Mouse (Mus musculus) forebrain, embryonic 13.5 days (tissue): ENCODE measurements around the gene Vamp4. TPM values are rescaled to one million over a fixed set of nuclear protein-coding genes. Genes with fewer than 3 reads are reported as not detected.
"Not testable (repeated sequence)": the region's sequence is repeated elsewhere in the genome, so short reads cannot be mapped to it uniquely, and the experiment has no call there.

Experiments
- ATAC-seq: fragments of 200-750 bp; cut with Nextera tagmentation; 2 replicates; pipeline ENCODE4 v1.8.0; 2017
- H3K27ac ChIP-seq: fragments of 300-500 bp; sonication (generic); 2 replicates; pipeline ENCODE4 v1.5.1; 2015; ENCODE audit warnings: inconsistent platforms, mild to moderate bottlenecking, moderate library complexity
- H3K27me3 ChIP-seq: fragments of 300-500 bp; sonication (generic); 2 replicates; pipeline ENCODE4 v1.6.1; 2015; ENCODE audit warnings: mild to moderate bottlenecking, inconsistent platforms
- H3K36me3 ChIP-seq: fragments of 300-500 bp; sonication (generic); 2 replicates; pipeline ENCODE4 v1.6.1; 2015; ENCODE audit warnings: mild to moderate bottlenecking, inconsistent platforms; ENCODE audit not compliant: poor library complexity, severe bottlenecking
- H3K4me1 ChIP-seq: fragments of 300-500 bp; sonication (generic); 2 replicates; pipeline ENCODE4 v1.6.1; 2015; ENCODE audit warnings: inconsistent platforms
- H3K4me2 ChIP-seq: fragments of 300-500 bp; sonication (generic); 2 replicates; pipeline ENCODE4 v1.6.1; 2015; ENCODE audit warnings: inconsistent platforms, mild to moderate bottlenecking, moderate library complexity
- H3K4me3 ChIP-seq: fragments of 300-500 bp; sonication (generic); 2 replicates; pipeline ENCODE4 v1.5.1; 2015; ENCODE audit warnings: mild to moderate bottlenecking, inconsistent platforms
- H3K9ac ChIP-seq: fragments of 300-500 bp; sonication (generic); 2 replicates; pipeline ENCODE4 v1.6.1; 2015; ENCODE audit warnings: mild to moderate bottlenecking, inconsistent platforms
- H3K9me3 ChIP-seq: fragments of 300-500 bp; sonication (generic); replicated peaks from 2 replicates; pipeline ENCODE4 v1.6.1; 2016; ENCODE audit warnings: inconsistent platforms
- WGBS: fragments of 180-500 bp; shearing (Covaris S2); methylation state at CpG from one replicate; pipeline ENCODE4 v1.1.7; 2015; 5-methylcytosine and 5-hydroxymethylcytosine counted together
- polyA plus RNA-seq: library from polyadenylated mRNA; unstranded; fragments of >200 nt; fragmentation: Nextera tagmentation; extraction: Ambion mirVana; gene quantifications from 2 replicates; pipeline ENCODE4 v1.2.1, GENCODE M21; 2015

The Vamp4 gene
- polyA plus RNA-seq, 1 experiment from 2014 or later, result 66.5 TPM

DNA sequence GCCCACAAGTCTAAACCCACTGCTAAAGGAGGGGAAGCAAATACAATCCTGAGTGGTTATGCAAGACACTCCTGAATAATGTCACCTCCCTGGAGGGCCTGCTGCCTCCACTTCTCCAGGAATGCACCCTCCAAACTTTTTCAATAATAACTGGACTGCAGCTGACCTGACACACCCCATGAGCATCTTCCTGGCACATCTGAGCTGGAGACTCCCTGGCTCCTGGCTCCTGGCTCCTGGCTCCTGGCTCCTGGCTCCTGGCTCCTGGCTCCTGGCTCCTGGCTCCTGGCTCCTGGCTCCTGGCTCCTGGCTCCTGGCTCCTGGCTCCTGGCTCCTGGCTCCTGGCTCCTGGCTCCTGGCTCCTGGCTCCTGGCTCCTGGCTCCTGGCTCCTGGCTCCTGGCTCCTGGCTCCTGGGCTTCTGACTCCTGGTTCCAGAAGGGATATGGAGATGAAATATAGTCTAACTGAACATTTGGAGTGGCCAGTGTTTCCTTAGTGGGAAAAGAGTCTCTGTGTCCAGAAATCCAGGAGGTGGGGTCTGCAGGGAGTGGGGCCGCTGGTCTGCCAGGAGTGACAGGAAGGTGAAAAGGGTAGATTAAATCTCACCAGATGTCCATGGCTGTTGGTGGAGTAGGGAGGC lies 65.1 kb downstream of the Vamp4 start:
- H3K4me1 ChIP-seq, H3K9ac ChIP-seq, H3K4me2 ChIP-seq, ATAC-seq, H3K9me3 ChIP-seq, H3K27ac ChIP-seq, H3K27me3 ChIP-seq, H3K36me3 ChIP-seq, H3K4me3 ChIP-seq: not testable (repeated sequence)
- 77% methylated on average over 1 of the region's 1 CpGs for WGBS

GRCm38 (mm10) chr1:162636516-162636915 lies 66.2 kb downstream of the Vamp4 start:
- Histone ChIP-seq H3K27me3 (no peaks in the 10 kb centered on the region), H3K4me1 (no peaks in the 10 kb centered on the region), H3K36me3 (no peaks in the 10 kb centered on the region), H3K4me3 (no peak overlapping the region), H3K4me2 (no peak overlapping the region), H3K9me3 (no peaks in the 10 kb centered on the region), H3K9ac (no peak overlapping the region), H3K27ac (no peak overlapping the region)
- 66% methylated on average over 3 of the region's 3 CpGs for WGBS
- no peak for ATAC-seq

GRCm38 (mm10) chr1:162638535-162638934 lies 68.2 kb downstream of the Vamp4 start:
- Histone ChIP-seq H3K27me3 (no peaks in the 10 kb centered on the region), H3K4me1 (no peaks in the 10 kb centered on the region), H3K9ac (no peak overlapping the region), H3K4me2 (no peak overlapping the region), H3K36me3 (no peaks in the 10 kb centered on the region), H3K27ac (no peak overlapping the region), H3K4me3 (no peak overlapping the region), H3K9me3 (no peaks in the 10 kb centered on the region)
- no peak for ATAC-seq
- 90% methylated on average over 4 of the region's 4 CpGs for WGBS

DNA sequence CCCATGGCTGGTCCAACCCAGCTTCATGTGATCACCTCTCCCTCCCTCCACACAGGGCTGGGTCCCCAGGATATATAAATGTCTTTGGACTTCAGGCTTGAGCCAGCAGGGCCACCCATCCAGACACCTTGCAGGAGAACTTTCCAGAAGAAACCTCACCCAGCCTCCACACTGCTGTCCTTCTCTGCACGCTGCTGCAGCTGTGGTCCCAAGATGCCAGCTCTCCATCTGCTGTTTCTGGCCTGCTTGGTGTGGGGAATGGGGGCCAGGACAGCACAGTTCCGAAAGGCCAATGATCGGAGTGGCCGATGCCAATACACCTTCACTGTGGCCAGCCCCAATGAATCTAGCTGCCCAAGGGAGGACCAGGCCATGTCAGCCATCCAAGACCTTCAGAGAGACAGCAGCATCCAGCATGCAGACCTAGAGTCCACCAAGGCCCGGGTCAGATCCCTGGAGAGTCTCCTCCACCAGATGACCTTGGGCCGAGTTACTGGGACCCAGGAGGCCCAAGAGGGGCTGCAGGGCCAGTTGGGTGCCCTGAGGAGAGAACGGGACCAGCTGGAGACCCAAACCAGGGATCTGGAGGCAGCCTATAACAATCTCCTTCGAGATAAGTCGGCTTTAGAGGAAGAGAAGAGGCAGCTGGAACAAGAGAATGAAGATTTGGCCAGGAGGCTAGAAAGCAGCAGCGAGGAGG lies 68.9 kb downstream of the Vamp4 start, which contains the start of gene Myoc:
Myoc (plus strand) TSS at position 105 of the 700 bp plus-strand sequence.
- H3K9me3 ChIP-seq, result no peaks in the 10 kb centered on the region
- no peaks in the 10 kb centered on the region for H3K27me3 ChIP-seq
- ATAC-seq, result no peak
- no peak within 1 kb of the TSS for H3K27ac ChIP-seq
- H3K9ac ChIP-seq, result no peak within 1 kb of the TSS
- 89% methylated on average over 10 of the region's 10 CpGs for WGBS
- H3K4me2 ChIP-seq, result no peak within 1 kb of the TSS
- no peaks in the 10 kb centered on the region for H3K36me3 ChIP-seq
- H3K4me1 ChIP-seq, result no peaks in the 10 kb centered on the region
- no peak within 1 kb of the TSS for H3K4me3 ChIP-seq

GRCm38 (mm10) chr1:162639861-162640260 lies 69.5 kb downstream of the Vamp4 start:
- Histone ChIP-seq H3K4me2 (no peak overlapping the region), H3K9me3 (no peaks in the 10 kb centered on the region), H3K9ac (no peak overlapping the region), H3K4me1 (no peaks in the 10 kb centered on the region), H3K27me3 (no peaks in the 10 kb centered on the region), H3K36me3 (no peaks in the 10 kb centered on the region), H3K27ac (no peak overlapping the region), H3K4me3 (no peak overlapping the region)
- WGBS, result 94% methylated on average over 1 of the region's 1 CpGs
- ATAC-seq, result no peak

DNA sequence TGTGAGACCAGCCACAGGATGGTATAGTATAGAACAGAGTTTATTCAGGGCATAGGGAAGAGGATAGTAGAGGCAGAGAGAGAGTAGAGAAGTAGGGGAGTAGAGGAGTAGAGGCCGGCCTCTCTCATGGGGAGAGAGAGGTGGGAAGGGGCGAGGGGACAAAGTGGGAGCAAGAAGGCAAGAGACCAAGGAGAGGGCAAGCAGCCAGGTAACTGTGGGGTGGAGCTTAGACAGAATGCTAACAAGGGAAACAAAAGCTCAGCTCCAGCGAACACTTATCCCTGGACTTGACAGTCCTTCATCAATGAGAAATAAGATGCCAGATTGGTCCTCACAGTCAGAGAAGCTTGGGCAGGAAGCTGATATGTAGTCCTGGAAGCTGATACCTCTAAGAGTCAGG lies 72.3 kb downstream of the Vamp4 start:
- Histone ChIP-seq H3K36me3 (no peaks in the 10 kb centered on the region), H3K4me1 (no peaks in the 10 kb centered on the region)

DNA sequence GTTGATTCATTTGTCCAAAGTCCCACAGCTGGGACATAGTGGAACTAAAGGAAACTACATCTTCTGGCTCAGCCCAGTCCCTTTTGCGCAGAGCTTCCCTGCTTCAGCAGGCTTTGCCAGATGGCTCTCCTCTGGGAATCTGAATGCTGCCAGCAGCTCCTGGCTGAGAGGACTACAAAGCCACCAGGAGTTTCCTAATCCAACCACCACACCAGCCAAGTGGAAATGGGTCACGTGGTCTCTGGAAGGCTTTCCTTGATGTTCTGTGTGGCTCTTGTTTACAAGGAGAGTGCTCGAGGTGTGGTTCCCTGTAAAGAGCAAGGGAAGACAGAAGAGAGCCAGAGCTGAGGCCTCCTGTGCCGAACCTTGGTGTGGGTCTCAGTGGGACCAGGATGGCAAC lies 73.4 kb downstream of the Vamp4 start:
- Histone ChIP-seq H3K4me2 (no peak overlapping the region), H3K9me3 (no peaks in the 10 kb centered on the region), H3K27me3 (no peaks in the 10 kb centered on the region), H3K36me3 (no peaks in the 10 kb centered on the region), H3K4me1 (no peaks in the 10 kb centered on the region), H3K4me3 (no peak overlapping the region), H3K27ac (no peak overlapping the region), H3K9ac (no peak overlapping the region)
- WGBS, result 40% methylated on average over 4 of the region's 4 CpGs
- peak; percentile 66 for ATAC-seq

More for the DNA sequence above, 72.3 kb downstream of the Vamp4 start:
- no peak for ATAC-seq
- Histone ChIP-seq H3K9me3 (no peaks in the 10 kb centered on the region), H3K4me3 (no peak overlapping the region), H3K27ac (no peak overlapping the region), H3K27me3 (no peaks in the 10 kb centered on the region), H3K4me2 (no peak overlapping the region), H3K9ac (no peak overlapping the region)
- 78% methylated on average over 3 of the region's 3 CpGs for WGBS

- H3K27ac ChIP-seq, result no peak overlapping the region
- no peaks in the 10 kb centered on the region for H3K36me3 ChIP-seq
- no peak overlapping the region for H3K4me3 ChIP-seq
- H3K4me1 ChIP-seq, result no peaks in the 10 kb centered on the region
- ATAC-seq, result no peak
- H3K27me3 ChIP-seq, result no peaks in the 10 kb centered on the region
- no peak overlapping the region for H3K9ac ChIP-seq
- no peak overlapping the region for H3K4me2 ChIP-seq
- WGBS, result 80% methylated on average over 10 of the region's 10 CpGs
- no peaks in the 10 kb centered on the region for H3K9me3 ChIP-seq
Observed at GRCm38 (mm10) chr1:162646083-162646686, 75.9 kb downstream of the Vamp4 start.

DNA sequence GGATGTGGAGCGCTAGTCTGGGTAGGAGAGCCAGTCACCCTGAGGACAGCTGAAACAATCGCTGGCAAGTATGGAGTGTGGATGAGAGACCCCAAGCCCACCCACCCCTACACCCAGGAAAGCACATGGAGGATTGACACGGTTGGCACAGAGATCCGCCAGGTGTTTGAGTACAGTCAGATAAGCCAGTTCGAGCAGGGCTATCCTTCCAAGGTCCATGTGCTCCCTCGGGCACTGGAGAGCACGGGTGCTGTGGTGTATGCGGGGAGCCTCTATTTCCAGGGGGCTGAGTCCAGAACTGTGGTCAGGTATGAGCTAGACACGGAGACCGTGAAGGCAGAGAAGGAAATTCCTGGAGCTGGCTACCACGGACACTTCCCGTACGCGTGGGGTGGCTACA lies 78.1 kb downstream of the Vamp4 start:
- H3K27me3 ChIP-seq, result no peaks in the 10 kb centered on the region
- no peaks in the 10 kb centered on the region for H3K4me1 ChIP-seq
- H3K4me2 ChIP-seq, result no peak overlapping the region
- ATAC-seq, result no peak
- H3K9ac ChIP-seq, result no peak overlapping the region
- no peak overlapping the region for H3K27ac ChIP-seq
- no peaks in the 10 kb centered on the region for H3K9me3 ChIP-seq
- H3K4me3 ChIP-seq, result no peak overlapping the region
- no peaks in the 10 kb centered on the region for H3K36me3 ChIP-seq
- 97% methylated on average over 14 of the region's 14 CpGs for WGBS

Other genes with a start within 250 kb of the Vamp4 start
- 15.1 and 16.7 TPM in 2 replicates for gene Dnm3, start 92.5 kb upstream of the Vamp4 start, polyA plus RNA-seq
- 22.5 and 22.6 TPM in 2 replicates for gene Mettl13, start 22.0 kb upstream of the Vamp4 start, polyA plus RNA-seq
- not detected in 2 replicates for gene Myoc, start 68.6 kb downstream of the Vamp4 start, polyA plus RNA-seq
- gene Myocos, start 87.7 kb downstream of the Vamp4 start, polyA plus RNA-seq, result not detected in 2 replicates
- gene Prrc2c, start 170.0 kb downstream of the Vamp4 start, polyA plus RNA-seq, result 174 and 175 TPM in 2 replicates
- 0.31 TPM in 1 of 2 replicates, not detected in the other for gene Fmo4, start 243.5 kb downstream of the Vamp4 start, polyA plus RNA-seq